ENCODE assay signal across 8 mouse cellular contexts in the genomic region with DNA sequence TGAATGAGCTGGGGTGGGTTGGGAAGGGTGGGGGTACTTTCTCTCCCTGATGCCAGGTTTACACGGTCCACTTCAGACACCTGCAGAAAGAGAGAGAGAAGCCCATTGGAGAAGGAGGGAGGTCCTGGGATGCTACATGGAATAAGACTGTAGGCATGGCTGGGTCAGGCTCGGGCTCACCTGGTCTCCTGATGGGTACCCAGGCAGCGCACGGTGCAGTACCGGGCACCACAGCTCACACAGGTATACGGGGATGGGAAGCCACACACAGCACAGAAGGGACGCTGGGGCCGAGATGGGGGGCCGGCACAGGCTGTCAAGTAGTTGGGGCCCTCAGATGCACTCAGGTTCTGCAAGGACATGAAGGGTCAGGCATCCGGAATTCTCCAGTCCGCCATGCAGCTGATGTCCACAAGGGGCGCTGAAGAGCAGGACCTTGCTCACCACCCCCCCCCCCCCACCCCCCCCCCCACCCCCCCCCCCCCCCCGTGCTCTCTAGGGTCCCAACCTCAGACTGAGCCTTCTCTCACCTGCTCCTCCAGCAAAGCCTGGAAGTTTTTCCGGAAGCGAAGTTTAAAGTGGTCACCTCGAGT. TPM values are rescaled to one million over a fixed set of nuclear protein-coding genes. Genes with fewer than 3 reads are reported as not detected.
A peak's percentile ranks its signal among the peaks of the same experiment; 100 is the strongest.
DNase-seq lines count a peak whose midpoint lies in the region; ATAC-seq and TF ChIP-seq lines count a peak whose summit lies in the region.

No protein-coding gene starts in this region.

- H3K4me3 ChIP-seq in hindbrain, embryonic 10.5 days: no peak overlapping the region
- H3K4me3 ChIP-seq in hindbrain, embryonic 12.5 days: no peak overlapping the region
- no peak overlapping the region for H3K4me3 ChIP-seq in thymus, adult 2 months (ENCODE audit: control insufficient read depth, insufficient read depth, low read length)

- no peak overlapping the region for H3K4me2 ChIP-seq in hindbrain, embryonic 12.5 days (replicated peaks)

- no peak for TF ChIP-seq POLR2A in thymus, adult 2 months (IDR thresholded peaks at IDR 0.05; ENCODE audit: control insufficient read depth, extremely low read depth, insufficient read depth, low read length, poor library complexity)

- H3K9me3 ChIP-seq in hindbrain, embryonic 10.5 days: no peaks in the 10 kb centered on the region
- H3K9me3 ChIP-seq in hindbrain, embryonic 12.5 days (replicated peaks): no peaks in the 10 kb centered on the region

- 0 out of 2 replicates have a peak, but pooled peaks have one; percentile 32 for TF ChIP-seq CTCF in thymus, adult 2 months (IDR thresholded peaks at IDR 0.05; ENCODE audit: borderline replicate concordance, control insufficient read depth, extremely low read depth, insufficient read depth, low read length, poor library complexity)

- peaks cover 29% of the 10 kb centered on the region for H3K36me3 ChIP-seq in hindbrain, embryonic 10.5 days
- H3K36me3 ChIP-seq in hindbrain, embryonic 12.5 days: peaks cover 28% of the 10 kb centered on the region
- H3K36me3 ChIP-seq in thymus, adult 2 months (ENCODE audit: control insufficient read depth, insufficient read depth, low read length): no peaks in the 10 kb centered on the region

- peaks cover 9% of the 10 kb centered on the region for H3K4me1 ChIP-seq in hindbrain, embryonic 10.5 days (replicated peaks)
- H3K4me1 ChIP-seq in hindbrain, embryonic 12.5 days: peaks cover 8% of the 10 kb centered on the region
- H3K4me1 ChIP-seq in thymus, adult 2 months (replicated peaks; ENCODE audit: control insufficient read depth, insufficient read depth, low read length): peaks cover 7% of the 10 kb centered on the region

- no peak overlapping the region for H3K27ac ChIP-seq in hindbrain, embryonic 10.5 days
- H3K27ac ChIP-seq in hindbrain, embryonic 12.5 days: no peak overlapping the region
- no peak overlapping the region for H3K27ac ChIP-seq in thymus, adult 2 months (ENCODE audit: control insufficient read depth, insufficient read depth, low read length)

- H3K9ac ChIP-seq in hindbrain, embryonic 12.5 days: no peak overlapping the region

- ATAC-seq in hindbrain, embryonic 12.5 days (ENCODE audit: low FRiP score): no peak

- WGBS in hindbrain, embryonic 10.5 days: 51% methylated on average over 16 of the region's 16 CpGs
- WGBS in hindbrain, embryonic 12.5 days: 44% methylated on average over 15 of the region's 16 CpGs
- 72% methylated on average over 15 of the region's 16 CpGs for WGBS in thymus, adult 2 months

- DNase-seq in hindbrain, embryonic 10.5 days (ENCODE audit: low spot score): peak; percentile 51
- peak; percentile 43 for DNase-seq in thymus, adult 2 months
- DNase-seq in thymus, adult 18-20 months: no peak
- peak; percentile 83 to 85 for DNase-seq in cerebellum, postnatal 10 days
- DNase-seq in lung, postnatal 36 days: peak; percentile 63
- DNase-seq in adipocyte (ENCODE audit: low spot score): no peak
- no peak for DNase-seq in layer of hippocampus, postnatal 14 days (ENCODE audit: low spot score in 2 of 2)

- H3K27me3 ChIP-seq in hindbrain, embryonic 10.5 days (ENCODE audit: insufficient read depth, poor library complexity, severe bottlenecking): no peaks in the 10 kb centered on the region
- no peaks in the 10 kb centered on the region for H3K27me3 ChIP-seq in hindbrain, embryonic 12.5 days
- no peaks in the 10 kb centered on the region for H3K27me3 ChIP-seq in thymus, adult 2 months (ENCODE audit: control insufficient read depth, insufficient read depth, low read length)

RNA-seq across cellular contexts. Expression of a gene that starts 4.4 kb away (rescaled TPM):
- 40.6 and 43.3 TPM in 2 replicates for polyA plus RNA-seq in hindbrain, embryonic 10.5 days (2016; fragmentation: Nextera tagmentation; extraction: Ambion mirVana)
- 43.3 and 44.7 TPM in 2 replicates for polyA plus RNA-seq in hindbrain, embryonic 12.5 days (2016; fragmentation: Nextera tagmentation; extraction: Ambion mirVana)
- 40.8 and 41.9 TPM in 2 replicates for polyA plus RNA-seq in thymus, adult 2 months (2012; rRNA removed)
- total RNA-seq in layer of hippocampus, postnatal 14 days (2021): 10 to 100 TPM; 40.9 to 42.2 TPM

RNA-seq across cellular contexts. Expression of a gene that starts 5.4 kb away (rescaled TPM):
- polyA plus RNA-seq in hindbrain, embryonic 10.5 days (2016; fragmentation: Nextera tagmentation; extraction: Ambion mirVana): 108 and 113 TPM in 2 replicates
- 101 and 103 TPM in 2 replicates for polyA plus RNA-seq in hindbrain, embryonic 12.5 days (2016; fragmentation: Nextera tagmentation; extraction: Ambion mirVana)
- polyA plus RNA-seq in thymus, adult 2 months (2012; rRNA removed): 72.2 and 79.5 TPM in 2 replicates
- 10 to 100 TPM; 71.4 to 76.1 TPM for total RNA-seq in layer of hippocampus, postnatal 14 days (2021)

RNA-seq across cellular contexts. Expression of a gene that starts 16.0 kb away (rescaled TPM):
- 0.09 and 0.38 TPM in 2 replicates for polyA plus RNA-seq in hindbrain, embryonic 10.5 days (2016; fragmentation: Nextera tagmentation; extraction: Ambion mirVana)
- polyA plus RNA-seq in hindbrain, embryonic 12.5 days (2016; fragmentation: Nextera tagmentation; extraction: Ambion mirVana): 0.25 and 0.28 TPM in 2 replicates
- 3.8 and 9.4 TPM in 2 replicates for polyA plus RNA-seq in thymus, adult 2 months (2012; rRNA removed)
- total RNA-seq in layer of hippocampus, postnatal 14 days (2021): under 1 TPM in 1 of 2 experiments, not detected in 1; 0.28 TPM

RNA-seq across cellular contexts. Expression of a gene that starts 29.4 kb away (rescaled TPM):
- 294 and 365 TPM in 2 replicates for polyA plus RNA-seq in hindbrain, embryonic 10.5 days (2016; fragmentation: Nextera tagmentation; extraction: Ambion mirVana)
- polyA plus RNA-seq in hindbrain, embryonic 12.5 days (2016; fragmentation: Nextera tagmentation; extraction: Ambion mirVana): 294 and 324 TPM in 2 replicates
- 181 and 214 TPM in 2 replicates for polyA plus RNA-seq in thymus, adult 2 months (2012; rRNA removed)
- 100 to 1,000 TPM; 207 to 216 TPM for total RNA-seq in layer of hippocampus, postnatal 14 days (2021)

RNA-seq across cellular contexts. Expression of a gene that starts 43.8 kb away (rescaled TPM):
- 0.82 and 0.94 TPM in 2 replicates for polyA plus RNA-seq in hindbrain, embryonic 10.5 days (2016; fragmentation: Nextera tagmentation; extraction: Ambion mirVana)
- 1.4 and 2.1 TPM in 2 replicates for polyA plus RNA-seq in hindbrain, embryonic 12.5 days (2016; fragmentation: Nextera tagmentation; extraction: Ambion mirVana)
- polyA plus RNA-seq in thymus, adult 2 months (2012; rRNA removed): 0.58 and 1.0 TPM in 2 replicates
- total RNA-seq in layer of hippocampus, postnatal 14 days (2021): 100 to 1,000 TPM; 285 to 318 TPM

Comparison
In these comparisons a context has a peak if more than half of its experiments do, and no peak if none do; other contexts are left out.
1. DNase-seq: peak in hindbrain, embryonic 10.5 days (single experiment), thymus, adult 2 months (single experiment), cerebellum, postnatal 10 days (2 of 2) and lung, postnatal 36 days (single experiment); none in thymus, adult 18-20 months (0 of 2), adipocyte (single experiment) and layer of hippocampus, postnatal 14 days (0 of 2).